Mouse (Mus musculus) embryonic facial prominence, embryonic 14.5 days (tissue): Measurements from ENCODE around the gene 1700029P11Rik. TPM values are rescaled to one million over a fixed set of nuclear protein-coding genes. Genes with fewer than 3 reads are reported as not detected.

ENCODE experiments used
- ATAC-seq: fragments of 200-750 bp; cut with Nextera tagmentation; 2 replicates; pipeline ENCODE4 v1.8.0; 2017; ENCODE audit warnings: low read depth, moderate number of reproducible peaks, moderate TSS enrichment
- DNase-seq: peaks from one replicate; pipeline ENCODE4 v3.0.0-alpha.2; 2015; ENCODE audit warnings: low spot score
- H3K27ac ChIP-seq: fragments of 300-500 bp; sonication (generic); replicated peaks from 2 replicates; pipeline ENCODE4 v1.5.1; 2014; ENCODE audit warnings: low read depth, mild to moderate bottlenecking, low read length, moderate library complexity
- H3K27me3 ChIP-seq: fragments of 300-500 bp; sonication (generic); replicated peaks from 2 replicates; pipeline ENCODE4 v1.6.1; 2014; ENCODE audit warnings: low read length; ENCODE audit not compliant: control insufficient read depth, insufficient read depth
- H3K36me3 ChIP-seq: fragments of 300-500 bp; sonication (generic); 2 replicates; pipeline ENCODE4 v1.6.1; 2014; ENCODE audit warnings: low read length, mixed read lengths; ENCODE audit not compliant: control insufficient read depth, insufficient read depth
- H3K4me1 ChIP-seq: fragments of 300-500 bp; sonication (generic); 2 replicates; pipeline ENCODE4 v1.6.1; 2014; ENCODE audit warnings: antibody characterized with exemption, low read length; ENCODE audit not compliant: control insufficient read depth, insufficient read depth
- H3K4me2 ChIP-seq: fragments of 300-500 bp; sonication (generic); 2 replicates; pipeline ENCODE4 v1.6.1; 2014; ENCODE audit warnings: low read depth, mild to moderate bottlenecking, low read length, moderate library complexity, mixed read lengths
- H3K4me3 ChIP-seq: fragments of 300-500 bp; sonication (generic); 2 replicates; pipeline ENCODE4 v1.5.1; 2014; ENCODE audit warnings: low read depth, mild to moderate bottlenecking, low read length
- H3K9ac ChIP-seq: fragments of 300-500 bp; sonication (generic); 2 replicates; pipeline ENCODE4 v1.6.1; 2014; ENCODE audit warnings: low read depth, mild to moderate bottlenecking, low read length, moderate library complexity, mixed read lengths
- H3K9me3 ChIP-seq: fragments of 300-500 bp; sonication (generic); 2 replicates; pipeline ENCODE4 v1.6.1; 2016; ENCODE audit warnings: low read length; ENCODE audit not compliant: control insufficient read depth
- WGBS: fragments of 180-500 bp; shearing (Covaris S2); extraction: QIAGEN DNeasy Blood & Tissue Kit; methylation state at CpG from one replicate; pipeline ENCODE4 v1.1.7; 2014; 5-methylcytosine and 5-hydroxymethylcytosine counted together
- polyA plus RNA-seq: library from polyadenylated mRNA; unstranded; fragments of >200 nt; fragmentation: Nextera tagmentation; extraction: Ambion mirVana; gene quantifications from 2 replicates; pipeline ENCODE4 v1.2.1, GENCODE M21; 2014

Gene 1700029P11Rik
- polyA plus RNA-seq, 1 experiment from 2014 or later = not detected

DNA sequence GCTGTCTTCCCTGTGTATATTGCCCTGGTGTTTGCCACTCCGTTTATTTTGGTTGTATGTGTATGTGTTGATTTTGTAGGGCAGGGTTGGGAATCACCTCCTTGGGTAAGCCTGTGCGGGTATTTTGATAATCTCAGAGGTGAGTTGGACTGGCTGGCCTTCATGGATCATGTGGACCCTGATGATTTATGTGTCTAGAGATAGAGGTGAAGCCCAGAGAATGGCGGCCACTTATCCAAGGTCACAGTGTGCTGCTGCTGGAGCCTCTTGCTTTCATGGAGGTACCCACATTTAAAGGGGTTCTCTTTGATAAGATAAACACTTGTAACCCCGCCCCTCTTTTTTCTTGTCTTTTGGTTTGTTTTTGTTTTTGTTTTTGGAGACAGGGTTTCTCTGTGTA lies 40.6 kb upstream of the 1700029P11Rik start:
- H3K36me3 ChIP-seq = no peaks in the 10 kb centered on the region
- no peak overlapping the region for H3K4me3 ChIP-seq
- WGBS = 89% methylated on average over 4 of the region's 4 CpGs
- no peak overlapping the region for H3K9ac ChIP-seq
- H3K4me2 ChIP-seq = no peak overlapping the region
- ATAC-seq (no peak), DNase-seq (no peak)
- peaks cover 15% of the 10 kb centered on the region for H3K4me1 ChIP-seq
- H3K27me3 ChIP-seq = no peaks in the 10 kb centered on the region
- H3K9me3 ChIP-seq = no peaks in the 10 kb centered on the region
- H3K27ac ChIP-seq = no peak overlapping the region

- WGBS = 95% methylated on average over 5 of the region's 5 CpGs
- DNase-seq (no peak), ATAC-seq (no peak)
- Histone ChIP-seq H3K27me3 (no peaks in the 10 kb centered on the region), H3K4me2 (no peak overlapping the region), H3K9me3 (no peaks in the 10 kb centered on the region), H3K9ac (no peak overlapping the region), H3K27ac (no peak overlapping the region), H3K4me3 (no peak overlapping the region), H3K36me3 (no peaks in the 10 kb centered on the region), H3K4me1 (peaks cover 15% of the 10 kb centered on the region)
Measured at GRCm38 (mm10) chr15:81940219-81940618, 40.1 kb upstream of the 1700029P11Rik start.

DNA sequence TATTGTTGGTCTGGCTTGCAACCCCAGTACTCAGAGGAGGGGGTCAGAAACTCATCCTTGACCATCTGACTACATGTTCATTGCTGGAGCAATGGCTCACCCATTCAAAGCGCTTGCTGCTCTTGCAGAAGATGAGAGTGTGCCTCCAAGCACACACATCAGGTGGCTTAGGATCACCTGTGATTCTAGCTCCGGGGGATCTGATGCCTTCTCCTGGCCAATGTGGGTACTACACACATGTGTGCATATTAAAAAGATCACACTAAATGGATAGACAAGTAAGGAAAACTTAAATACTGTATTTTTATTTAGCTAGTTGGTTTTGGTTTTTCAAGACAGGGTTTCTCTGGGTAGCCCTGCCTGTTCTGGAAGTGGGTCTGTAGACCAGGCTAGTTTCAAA lies 39.3 kb upstream of the 1700029P11Rik start:
- Histone ChIP-seq H3K27ac (no peak overlapping the region), H3K4me1 (peaks cover 15% of the 10 kb centered on the region), H3K36me3 (no peaks in the 10 kb centered on the region), H3K9me3 (no peaks in the 10 kb centered on the region), H3K4me3 (no peak overlapping the region), H3K27me3 (no peaks in the 10 kb centered on the region), H3K9ac (no peak overlapping the region), H3K4me2 (no peak overlapping the region)
- 96% methylated on average over 2 of the region's 2 CpGs for WGBS
- DNase-seq = no peak
- no peak for ATAC-seq

DNA sequence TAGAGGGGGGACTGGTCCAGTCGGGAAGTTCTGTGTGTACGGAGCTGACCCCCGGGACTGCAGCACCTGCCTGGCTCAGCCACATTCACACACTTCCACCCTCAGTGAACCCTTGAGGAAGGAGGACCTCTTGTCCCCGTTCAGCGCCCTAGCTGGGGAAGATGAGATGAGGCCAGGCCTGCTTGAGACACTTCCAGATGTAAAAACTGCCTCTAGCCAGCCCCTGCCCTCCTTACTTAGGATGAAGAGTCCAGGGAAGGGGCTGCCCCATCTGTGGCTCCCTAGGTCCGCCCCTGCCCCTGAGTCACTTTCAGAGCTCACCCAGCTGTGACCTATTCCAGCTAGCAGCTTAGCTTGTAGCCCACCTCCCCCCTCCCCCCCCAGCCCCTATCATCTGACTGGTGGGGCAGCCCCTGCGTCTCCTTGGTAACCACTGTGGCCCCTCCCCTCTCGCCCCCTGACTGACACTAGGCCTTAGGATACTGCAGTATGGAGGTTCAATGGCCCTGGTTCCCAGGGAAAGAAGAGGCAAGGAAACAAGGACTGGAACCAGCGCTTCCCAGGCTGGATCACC lies 37.1 kb upstream of the 1700029P11Rik start:
- 17% methylated on average over 9 of the region's 9 CpGs for WGBS
- ATAC-seq = peak; percentile 34; the same call in 1 of the 2 replicates
- no peaks in the 10 kb centered on the region for H3K27me3 ChIP-seq
- no peak for DNase-seq
- H3K36me3 ChIP-seq = no peaks in the 10 kb centered on the region; the same call in 1 of the 2 replicates
- H3K4me2 ChIP-seq = no peak overlapping the region
- H3K4me1 ChIP-seq = no peaks in the 10 kb centered on the region
- no peak overlapping the region for H3K27ac ChIP-seq
- no peak overlapping the region for H3K4me3 ChIP-seq
- no peak overlapping the region for H3K9ac ChIP-seq
- no peaks in the 10 kb centered on the region for H3K9me3 ChIP-seq

GRCm38 (mm10) chr15:81949076-81949475 lies 31.3 kb upstream of the 1700029P11Rik start:
- H3K9ac ChIP-seq = no peak overlapping the region
- DNase-seq = no peak
- 90% methylated on average over 8 of the region's 10 CpGs for WGBS
- no peak for ATAC-seq
- H3K36me3 ChIP-seq = peaks cover 12% of the 10 kb centered on the region
- no peaks in the 10 kb centered on the region for H3K9me3 ChIP-seq
- H3K27me3 ChIP-seq = no peaks in the 10 kb centered on the region
- H3K4me2 ChIP-seq = no peak overlapping the region
- no peak overlapping the region for H3K4me3 ChIP-seq
- H3K4me1 ChIP-seq = no peaks in the 10 kb centered on the region
- no peak overlapping the region for H3K27ac ChIP-seq

DNA sequence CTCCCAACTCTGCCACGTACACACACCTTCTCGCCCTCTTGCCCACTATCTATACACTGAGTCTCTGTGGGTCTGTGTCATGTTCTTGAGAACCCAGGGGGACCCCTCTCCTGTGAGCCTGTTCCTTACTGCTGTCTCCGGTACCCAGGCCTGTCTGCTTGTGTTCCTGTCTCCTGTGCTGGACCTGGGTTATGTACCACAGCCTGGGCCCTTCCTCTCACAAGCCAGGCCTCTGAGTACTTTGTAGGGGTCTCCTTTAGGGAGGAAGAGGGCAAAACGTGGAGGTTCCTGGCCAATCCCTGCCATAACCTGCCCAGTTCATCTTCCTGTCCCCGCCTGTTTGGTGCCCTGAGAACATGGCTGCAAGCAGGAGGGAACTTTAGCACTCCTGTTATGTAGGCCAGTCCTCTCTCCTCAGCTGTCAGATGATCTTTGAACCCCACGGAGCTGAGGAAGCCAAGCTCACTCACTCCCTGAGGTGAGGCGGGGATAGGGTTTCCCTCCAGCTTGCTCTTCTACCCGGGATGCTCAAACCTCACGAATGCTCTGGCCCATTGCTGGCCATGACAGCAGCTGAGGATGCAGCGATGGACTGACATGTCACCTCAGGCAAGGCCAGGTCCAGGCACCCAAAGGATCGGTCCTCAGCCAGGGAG lies 30.7 kb upstream of the 1700029P11Rik start:
- H3K9ac ChIP-seq = no peak overlapping the region
- no peaks in the 10 kb centered on the region for H3K9me3 ChIP-seq
- DNase-seq (no peak), ATAC-seq (no peak)
- H3K36me3 ChIP-seq = peaks cover 18% of the 10 kb centered on the region
- 60% methylated on average over 11 of the region's 11 CpGs for WGBS
- no peak overlapping the region for H3K4me3 ChIP-seq
- no peak overlapping the region for H3K4me2 ChIP-seq
- H3K27me3 ChIP-seq = no peaks in the 10 kb centered on the region
- no peak overlapping the region for H3K27ac ChIP-seq
- no peaks in the 10 kb centered on the region for H3K4me1 ChIP-seq

DNA sequence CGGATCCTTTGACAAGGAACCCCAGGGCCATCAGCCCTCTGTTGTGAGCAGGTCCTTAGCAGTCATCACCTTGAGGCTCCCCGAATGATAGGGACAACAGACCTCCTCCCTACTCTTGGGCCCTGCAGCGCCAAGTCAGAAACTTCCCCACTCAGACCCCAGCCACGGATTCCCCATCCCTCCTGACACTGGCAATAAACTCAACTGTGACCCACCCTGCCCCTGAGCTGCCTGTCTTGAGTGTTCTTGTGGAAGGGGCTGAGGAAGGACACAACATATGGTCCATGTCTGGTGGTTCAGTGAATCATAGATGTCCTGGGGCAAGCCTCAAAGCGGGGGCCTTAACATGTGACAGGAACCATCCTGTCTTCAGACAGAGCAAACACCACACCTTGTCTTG lies 29.6 kb upstream of the 1700029P11Rik start:
- no peak overlapping the region for H3K27ac ChIP-seq
- ATAC-seq (no peak), DNase-seq (no peak)
- peaks cover 29% of the 10 kb centered on the region for H3K36me3 ChIP-seq
- H3K4me2 ChIP-seq = no peak overlapping the region
- WGBS = 84% methylated on average over 5 of the region's 5 CpGs
- no peak overlapping the region for H3K9ac ChIP-seq
- no peaks in the 10 kb centered on the region for H3K9me3 ChIP-seq
- no peak overlapping the region for H3K4me3 ChIP-seq
- H3K4me1 ChIP-seq = no peaks in the 10 kb centered on the region
- no peaks in the 10 kb centered on the region for H3K27me3 ChIP-seq

DNA sequence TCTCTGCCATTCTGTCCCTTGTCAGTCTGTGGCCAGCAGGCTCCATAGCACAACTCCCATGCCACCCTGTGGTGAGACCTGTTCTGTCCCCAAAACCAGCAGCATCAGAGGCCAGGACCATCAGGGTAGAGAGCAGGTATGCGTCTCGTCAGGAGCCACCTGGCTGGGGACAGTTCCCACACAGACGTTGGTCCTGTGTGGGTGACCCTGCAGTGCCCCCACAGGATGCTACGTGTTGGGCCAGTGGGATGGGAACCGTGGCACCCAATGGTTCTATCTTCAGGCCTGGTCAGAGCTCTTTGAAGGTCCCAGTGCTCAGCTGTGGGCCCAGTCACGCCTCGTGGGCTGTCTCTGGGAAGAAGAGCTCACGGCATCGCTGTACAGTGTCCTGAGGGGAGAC lies 29.2 kb upstream of the 1700029P11Rik start:
- H3K27me3 ChIP-seq = no peaks in the 10 kb centered on the region
- no peak overlapping the region for H3K27ac ChIP-seq
- 81% methylated on average over 9 of the region's 9 CpGs for WGBS
- H3K9me3 ChIP-seq = no peaks in the 10 kb centered on the region
- DNase-seq = no peak
- no peaks in the 10 kb centered on the region for H3K4me1 ChIP-seq
- no peak overlapping the region for H3K9ac ChIP-seq
- H3K36me3 ChIP-seq = peaks cover 33% of the 10 kb centered on the region
- H3K4me2 ChIP-seq = no peak overlapping the region
- no peak overlapping the region for H3K4me3 ChIP-seq
- ATAC-seq = no peak

DNA sequence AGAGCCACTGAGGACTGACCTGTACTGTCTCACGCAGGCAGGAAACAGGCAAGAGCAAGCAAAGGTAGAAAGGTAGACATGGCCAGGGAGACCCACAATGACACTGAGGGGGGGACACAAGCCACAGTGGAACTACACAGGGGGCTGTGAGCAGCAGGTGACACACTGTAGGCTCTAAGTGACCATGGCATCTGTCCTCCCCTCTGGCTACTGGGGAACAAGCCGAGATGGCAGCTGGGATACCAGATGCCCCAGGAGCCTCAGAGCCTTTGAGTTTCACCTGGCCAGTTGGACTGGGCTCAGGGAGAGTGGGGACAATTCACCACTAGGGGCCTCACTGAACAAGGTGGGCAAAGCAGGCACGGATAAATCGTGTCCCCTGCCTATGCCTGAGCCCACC lies 28.0 kb upstream of the 1700029P11Rik start:
- peaks cover 34% of the 10 kb centered on the region for H3K36me3 ChIP-seq
- H3K4me3 ChIP-seq = no peak overlapping the region
- no peaks in the 10 kb centered on the region for H3K4me1 ChIP-seq
- ATAC-seq (no peak), DNase-seq (no peak)
- H3K9me3 ChIP-seq = no peaks in the 10 kb centered on the region
- H3K9ac ChIP-seq = no peak overlapping the region
- 79% methylated on average over 4 of the region's 4 CpGs for WGBS
- no peak overlapping the region for H3K27ac ChIP-seq
- no peak overlapping the region for H3K4me2 ChIP-seq
- H3K27me3 ChIP-seq = no peaks in the 10 kb centered on the region
